Mouse (Mus musculus) limb, embryonic 14.5 days (tissue): ENCODE measurements at regions not wholly inside any gene's neighbourhood (a gene's known extent, or its start where the extent isn't known, plus 50 kb on each side); places are given as distances from the start of the nearest gene placed in this dataset.

ENCODE experiments used
- ATAC-seq: fragments of 200-750 bp; cut with Nextera tagmentation; 2 replicates; pipeline ENCODE4 v1.8.0; 2017; ENCODE audit warnings: low read depth, moderate number of reproducible peaks, moderate TSS enrichment; ENCODE audit not compliant: low FRiP score
- DNase-seq: peaks from one replicate; pipeline ENCODE4 v3.0.0-alpha.2; 2015; ENCODE audit warnings: low spot score
- H3K27ac ChIP-seq: fragments of 300-500 bp; sonication (generic); replicated peaks from 2 replicates; pipeline ENCODE4 v1.5.1; 2014; ENCODE audit warnings: low read depth, mild to moderate bottlenecking, low read length, moderate library complexity, mixed read lengths
- H3K27me3 ChIP-seq: fragments of 300-500 bp; sonication (generic); 2 replicates; pipeline ENCODE4 v1.6.1; 2014; ENCODE audit warnings: low read length, mixed read lengths; ENCODE audit not compliant: control insufficient read depth, insufficient read depth
- H3K36me3 ChIP-seq: fragments of 300-500 bp; sonication (generic); 2 replicates; pipeline ENCODE4 v1.6.1; 2014; ENCODE audit warnings: mild to moderate bottlenecking, low read length, moderate library complexity, mixed read lengths; ENCODE audit not compliant: control insufficient read depth, insufficient read depth
- H3K4me1 ChIP-seq: fragments of 300-500 bp; sonication (generic); 2 replicates; pipeline ENCODE4 v1.6.1; 2014; ENCODE audit warnings: antibody characterized with exemption, low read length, mixed read lengths; ENCODE audit not compliant: control insufficient read depth, insufficient read depth
- H3K4me2 ChIP-seq: fragments of 300-500 bp; sonication (generic); replicated peaks from 2 replicates; pipeline ENCODE4 v1.6.1; 2014; ENCODE audit warnings: low read depth, mild to moderate bottlenecking, low read length, moderate library complexity; ENCODE audit not compliant: severe bottlenecking
- H3K4me3 ChIP-seq: fragments of 300-500 bp; sonication (generic); replicated peaks from 2 replicates; pipeline ENCODE4 v1.5.1; 2014; ENCODE audit warnings: low read length
- H3K9ac ChIP-seq: fragments of 300-500 bp; sonication (generic); 2 replicates; pipeline ENCODE4 v1.6.1; 2014; ENCODE audit warnings: mild to moderate bottlenecking, low read depth, low read length, moderate library complexity; ENCODE audit not compliant: severe bottlenecking
- H3K9me3 ChIP-seq: fragments of 300-500 bp; sonication (generic); 2 replicates; pipeline ENCODE4 v1.6.1; 2016; ENCODE audit warnings: low read length; ENCODE audit not compliant: control insufficient read depth
- POLR2A ChIP-seq: fragments of 200-500 bp; IDR thresholded peaks from 2 replicates; pipeline ENCODE4 v1.8.0; 2012; ENCODE audit warnings: inconsistent platforms, mild to moderate bottlenecking, moderate library complexity, borderline replicate concordance; ENCODE audit not compliant: insufficient read depth, insufficient read length; ENCODE audit errors: extremely low read depth
- WGBS: fragments of 180-500 bp; shearing (Covaris S2); extraction: QIAGEN DNeasy Blood & Tissue Kit; methylation state at CpG from one replicate; pipeline ENCODE4 v1.1.7; 2014; 5-methylcytosine and 5-hydroxymethylcytosine counted together

DNA sequence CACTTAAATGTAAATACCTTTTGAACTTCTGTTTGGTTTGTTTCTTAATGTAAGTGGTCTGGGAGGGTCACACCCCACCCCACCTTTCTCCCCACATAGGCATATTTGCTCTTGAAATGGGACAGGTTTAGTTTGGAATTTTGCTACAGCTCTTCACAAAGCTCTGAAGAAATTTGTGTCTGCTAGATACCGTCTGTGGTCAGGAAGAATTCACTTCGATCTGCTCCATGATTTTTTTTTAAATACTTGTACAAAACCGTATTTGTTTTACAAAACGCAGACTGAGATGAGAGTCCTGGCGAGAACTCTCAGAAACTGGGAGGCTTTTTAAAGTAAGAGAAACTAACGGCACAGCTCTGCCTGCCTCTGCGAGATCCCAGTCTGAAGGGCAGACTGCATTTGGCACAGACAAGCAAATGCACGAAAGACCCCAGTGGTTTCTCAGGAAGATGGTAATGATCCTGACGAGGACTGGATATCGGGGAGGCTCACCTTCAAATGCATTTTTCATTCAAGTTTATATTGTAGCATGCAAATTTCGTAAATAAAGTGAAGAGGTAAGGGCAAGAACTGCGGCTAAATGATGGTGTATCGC lies 423.5 kb upstream of the Tbc1d2b start:
- Histone ChIP-seq H3K27me3 (no peaks in the 10 kb centered on the region), H3K36me3 (no peaks in the 10 kb centered on the region), H3K9ac (no peak overlapping the region), H3K9me3 (no peaks in the 10 kb centered on the region), H3K4me1 (no peaks in the 10 kb centered on the region), H3K4me3 (no peak overlapping the region), H3K27ac (no peak overlapping the region), H3K4me2 (no peak overlapping the region)
- TF ChIP-seq POLR2A, result no peak
- ATAC-seq (no peak), DNase-seq (no peak)
- 68% methylated on average over 13 of the region's 13 CpGs for WGBS

DNA sequence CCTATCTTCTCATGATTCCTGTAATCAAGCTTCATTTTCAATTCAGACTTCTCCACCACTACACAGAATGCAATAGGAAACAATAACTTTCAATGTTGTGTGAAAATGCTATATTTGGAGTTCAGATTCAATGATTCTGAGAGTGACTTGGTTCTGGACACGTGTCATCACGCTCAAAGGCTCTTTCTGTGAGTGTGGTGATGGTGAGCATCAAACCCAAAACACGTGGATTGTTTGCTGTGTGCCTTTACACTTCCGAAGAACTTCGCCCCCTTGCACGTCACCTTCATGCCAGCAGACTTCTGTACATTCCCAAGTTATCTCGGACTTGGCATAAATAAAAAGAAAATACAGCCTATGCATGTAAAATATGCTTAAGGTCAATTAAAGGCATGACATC lies 425.1 kb upstream of the Tbc1d2b start:
- H3K36me3 ChIP-seq, result no peaks in the 10 kb centered on the region
- TF ChIP-seq POLR2A, result no peak
- no peak overlapping the region for H3K4me3 ChIP-seq
- ATAC-seq (no peak), DNase-seq (no peak)
- no peaks in the 10 kb centered on the region for H3K27me3 ChIP-seq
- no peak overlapping the region for H3K27ac ChIP-seq
- H3K4me1 ChIP-seq, result no peaks in the 10 kb centered on the region
- 82% methylated on average over 7 of the region's 7 CpGs for WGBS
- no peaks in the 10 kb centered on the region for H3K9me3 ChIP-seq
- H3K4me2 ChIP-seq, result no peak overlapping the region
- no peak overlapping the region for H3K9ac ChIP-seq

DNA sequence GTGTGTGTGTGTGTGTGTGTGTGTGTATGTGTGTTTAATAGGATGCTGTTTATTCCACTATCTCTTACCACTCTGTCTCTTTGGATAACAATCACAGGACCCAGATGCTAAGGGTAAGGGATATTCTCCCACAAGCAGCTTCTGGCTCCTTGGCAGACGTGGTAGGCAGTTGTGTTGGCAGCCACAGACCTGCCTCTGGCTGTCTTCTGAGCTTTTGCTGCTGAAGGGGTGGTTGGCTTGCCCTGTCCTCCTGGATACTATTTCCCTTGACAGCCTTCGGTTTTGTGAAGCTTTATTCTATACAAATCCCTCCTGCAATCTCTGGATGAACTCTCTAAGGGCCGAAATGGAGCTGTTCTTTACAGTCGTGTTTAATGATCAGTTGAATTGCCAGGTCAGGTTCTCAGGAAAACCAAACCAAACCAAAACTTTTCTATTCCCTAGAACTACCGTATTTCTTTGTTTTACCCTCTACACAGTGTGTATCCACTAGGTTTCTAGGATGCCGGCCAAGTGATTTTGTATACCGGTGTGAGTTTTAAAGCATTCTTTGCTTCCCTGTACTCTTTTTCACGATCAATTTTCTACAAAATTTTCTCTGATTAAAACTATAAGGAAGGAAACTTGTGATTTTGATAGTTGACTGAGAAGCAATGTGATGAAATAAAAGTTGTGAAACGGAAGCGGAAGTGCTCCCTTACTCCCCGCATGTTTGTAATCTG lies 426.8 kb upstream of the Tbc1d2b start:
- DNase-seq, result no peak

DNA sequence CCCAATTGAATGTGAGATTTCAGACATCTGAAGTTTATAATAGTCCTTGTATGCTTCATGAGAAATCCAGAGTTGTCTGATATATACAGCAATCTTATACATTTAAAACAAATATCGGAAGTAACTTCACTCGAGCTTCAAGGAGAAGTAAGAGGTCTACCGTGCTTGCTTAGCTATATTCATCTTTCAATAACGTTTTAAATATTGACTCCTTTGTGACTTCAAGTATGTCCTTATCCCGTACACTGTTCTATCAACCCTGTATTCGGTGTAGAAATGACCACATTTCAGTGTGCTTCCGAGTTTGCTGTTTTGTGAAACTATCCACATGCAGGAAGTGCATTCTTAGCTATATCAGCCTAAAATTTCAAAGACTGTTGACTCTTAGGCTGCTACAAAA lies 427.8 kb upstream of the Tbc1d2b start:
- H3K4me1 ChIP-seq, result no peaks in the 10 kb centered on the region
- H3K36me3 ChIP-seq, result no peaks in the 10 kb centered on the region
- H3K4me2 ChIP-seq, result no peak overlapping the region
- ATAC-seq (no peak), DNase-seq (no peak)
- H3K9me3 ChIP-seq, result no peaks in the 10 kb centered on the region
- H3K27me3 ChIP-seq, result no peaks in the 10 kb centered on the region
- WGBS, result 75% methylated on average over 7 of the region's 7 CpGs
- no peak for TF ChIP-seq POLR2A
- no peak overlapping the region for H3K4me3 ChIP-seq
- H3K27ac ChIP-seq, result no peak overlapping the region
- no peak overlapping the region for H3K9ac ChIP-seq

More for the DNA sequence above, 426.8 kb upstream of the Tbc1d2b start:
- no peak overlapping the region for H3K27ac ChIP-seq
- no peak overlapping the region for H3K9ac ChIP-seq
- H3K27me3 ChIP-seq, result no peaks in the 10 kb centered on the region
- no peaks in the 10 kb centered on the region for H3K36me3 ChIP-seq
- H3K4me3 ChIP-seq, result no peak overlapping the region
- no peak for TF ChIP-seq POLR2A
- no peak for ATAC-seq
- H3K4me2 ChIP-seq, result no peak overlapping the region
- H3K4me1 ChIP-seq, result no peaks in the 10 kb centered on the region
- WGBS, result 66% methylated on average over 11 of the region's 11 CpGs
- H3K9me3 ChIP-seq, result no peaks in the 10 kb centered on the region

GRCm38 (mm10) chr9:90699064-90699463 lies 428.5 kb upstream of the Tbc1d2b start:
- H3K4me1 ChIP-seq, result no peaks in the 10 kb centered on the region
- ATAC-seq, result no peak
- H3K9ac ChIP-seq, result no peak overlapping the region
- H3K9me3 ChIP-seq, result no peaks in the 10 kb centered on the region
- WGBS, result 35% methylated on average over 4 of the region's 4 CpGs
- no peak overlapping the region for H3K27ac ChIP-seq
- H3K27me3 ChIP-seq, result no peaks in the 10 kb centered on the region
- H3K4me3 ChIP-seq, result no peak overlapping the region
- no peaks in the 10 kb centered on the region for H3K36me3 ChIP-seq
- TF ChIP-seq POLR2A, result no peak
- DNase-seq, result peak; percentile 80
- no peak overlapping the region for H3K4me2 ChIP-seq
